Mouse (Mus musculus): ENCODE results near the gene Hspbp1. TPM values are rescaled to one million over a fixed set of nuclear protein-coding genes. Genes with fewer than 3 reads are reported as not detected.

Gene Hspbp1
- total and polyA plus RNA-seq, 3 experiments, result 29.7 to 35.0 (median 31.9) TPM

- intact Hi-C loops (cut with DNase I), result no loop called here
- Histone ChIP-seq H3K9ac (ENCODE audit: low read depth, low read length) (no peak overlapping the region), H3K36me3 (ENCODE audit: control insufficient read depth, insufficient read depth, low read length) (no peaks in the 10 kb centered on the region; the same call in 1 of the 2 replicates), H3K4me1 (ENCODE audit: control insufficient read depth, insufficient read depth, low read length) (no peaks in the 10 kb centered on the region), H3K79me2 (replicated peaks; ENCODE audit: control insufficient read depth, insufficient read depth, low read length) (no peaks in the 10 kb centered on the region), H3K27me3 (ENCODE audit: control insufficient read depth, insufficient read depth, low read length) (no peaks in the 10 kb centered on the region), H3K4me3 (no peak overlapping the region), H3K27ac (no peak overlapping the region)
- 84% methylated on average over 7 of the region's 7 CpGs for WGBS
- TF ChIP-seq EP300 (IDR thresholded peaks at IDR 0.05; ENCODE audit: insufficient read depth, low read depth, low read length) (no peak), CTCF (IDR thresholded peaks at IDR 0.05) (no peak), POLR2A (IDR thresholded peaks at IDR 0.05; ENCODE audit: insufficient read depth, low read depth, low read length) (no peak)
- no peak for DNase-seq
These were observed 9.7 kb downstream of the Hspbp1 start for GRCm38 (mm10) chr7:4675200-4675599.

- H3K27me3 ChIP-seq (ENCODE audit: control insufficient read depth, insufficient read depth, low read length), result no peaks in the 10 kb centered on the region
- H3K4me3 ChIP-seq, result no peak overlapping the region
- intact Hi-C loops (cut with DNase I), result no loop called here
- 86% methylated on average over 12 of the region's 12 CpGs for WGBS
- H3K9ac ChIP-seq (ENCODE audit: low read depth, low read length), result no peak overlapping the region
- H3K36me3 ChIP-seq (ENCODE audit: control insufficient read depth, insufficient read depth, low read length), result no peaks in the 10 kb centered on the region; the same call in 1 of the 2 replicates
- no peaks in the 10 kb centered on the region for H3K4me1 ChIP-seq (ENCODE audit: control insufficient read depth, insufficient read depth, low read length)
- TF ChIP-seq POLR2A (IDR thresholded peaks at IDR 0.05; ENCODE audit: insufficient read depth, low read depth, low read length) (no peak), EP300 (IDR thresholded peaks at IDR 0.05; ENCODE audit: insufficient read depth, low read depth, low read length) (no peak), CTCF (IDR thresholded peaks at IDR 0.05) (no peak)
- H3K27ac ChIP-seq, result no peak overlapping the region
- no peak for DNase-seq
- H3K79me2 ChIP-seq (replicated peaks; ENCODE audit: control insufficient read depth, insufficient read depth, low read length), result no peaks in the 10 kb centered on the region
These were observed 10.6 kb downstream of the Hspbp1 start for GRCm38 (mm10) chr7:4674114-4674731.

GRCm38 (mm10) chr7:4671956-4672355, 12.9 kb downstream of the Hspbp1 start:
- Histone ChIP-seq H3K4me1 (ENCODE audit: control insufficient read depth, insufficient read depth, low read length) (no peaks in the 10 kb centered on the region), H3K79me2 (replicated peaks; ENCODE audit: control insufficient read depth, insufficient read depth, low read length) (no peaks in the 10 kb centered on the region), H3K4me3 (no peak overlapping the region), H3K27ac (no peak overlapping the region), H3K36me3 (ENCODE audit: control insufficient read depth, insufficient read depth, low read length) (no peaks in the 10 kb centered on the region; the same call in 1 of the 2 replicates), H3K9ac (ENCODE audit: low read depth, low read length) (no peak overlapping the region), H3K27me3 (ENCODE audit: control insufficient read depth, insufficient read depth, low read length) (no peaks in the 10 kb centered on the region)
- DNase-seq, result no peak
- intact Hi-C loops (cut with DNase I), result no loop called here
- TF ChIP-seq POLR2A (IDR thresholded peaks at IDR 0.05; ENCODE audit: insufficient read depth, low read depth, low read length), result no peak
- no peak for TF ChIP-seq CTCF (IDR thresholded peaks at IDR 0.05)
- no peak for TF ChIP-seq EP300 (IDR thresholded peaks at IDR 0.05; ENCODE audit: insufficient read depth, low read depth, low read length)
- WGBS, result 76% methylated on average over 4 of the region's 4 CpGs

- DNase-seq, result no peak
- intact Hi-C loops (cut with DNase I), result no loop called here
- Histone ChIP-seq H3K79me2 (replicated peaks; ENCODE audit: control insufficient read depth, insufficient read depth, low read length) (no peaks in the 10 kb centered on the region), H3K4me1 (ENCODE audit: control insufficient read depth, insufficient read depth, low read length) (no peaks in the 10 kb centered on the region), H3K27me3 (ENCODE audit: control insufficient read depth, insufficient read depth, low read length) (no peaks in the 10 kb centered on the region), H3K9ac (ENCODE audit: low read depth, low read length) (no peak overlapping the region), H3K36me3 (ENCODE audit: control insufficient read depth, insufficient read depth, low read length) (no peaks in the 10 kb centered on the region), H3K27ac (no peak overlapping the region), H3K4me3 (no peak overlapping the region)
- WGBS, result 89% methylated on average over 8 of the region's 8 CpGs
- TF ChIP-seq POLR2A (IDR thresholded peaks at IDR 0.05; ENCODE audit: insufficient read depth, low read depth, low read length), result no peak
- no peak for TF ChIP-seq CTCF (IDR thresholded peaks at IDR 0.05)
- TF ChIP-seq EP300 (IDR thresholded peaks at IDR 0.05; ENCODE audit: insufficient read depth, low read depth, low read length), result no peak
These were observed 14.1 kb downstream of the Hspbp1 start for GRCm38 (mm10) chr7:4670655-4671255.

GRCm38 (mm10) chr7:4669156-4669555, 15.7 kb downstream of the Hspbp1 start:
- no peak overlapping the region for H3K27ac ChIP-seq
- H3K36me3 ChIP-seq (ENCODE audit: control insufficient read depth, insufficient read depth, low read length), result no peaks in the 10 kb centered on the region
- DNase-seq, result no peak
- H3K79me2 ChIP-seq (replicated peaks; ENCODE audit: control insufficient read depth, insufficient read depth, low read length), result no peaks in the 10 kb centered on the region
- TF ChIP-seq EP300 (IDR thresholded peaks at IDR 0.05; ENCODE audit: insufficient read depth, low read depth, low read length), result no peak
- no peak for TF ChIP-seq CTCF (IDR thresholded peaks at IDR 0.05)
- TF ChIP-seq POLR2A (IDR thresholded peaks at IDR 0.05; ENCODE audit: insufficient read depth, low read depth, low read length), result no peak
- no peak overlapping the region for H3K9ac ChIP-seq (ENCODE audit: low read depth, low read length)
- 95% methylated on average over 9 of the region's 9 CpGs for WGBS
- H3K27me3 ChIP-seq (ENCODE audit: control insufficient read depth, insufficient read depth, low read length), result no peaks in the 10 kb centered on the region
- no peak overlapping the region for H3K4me3 ChIP-seq
- no peaks in the 10 kb centered on the region for H3K4me1 ChIP-seq (ENCODE audit: control insufficient read depth, insufficient read depth, low read length)
- intact Hi-C loops (cut with DNase I), result loop anchor here (10.0 kb wide), 1 partner anchor 534 kb away; the partner anchor contains the start of gene Leng8

- no peaks in the 10 kb centered on the region for H3K79me2 ChIP-seq (replicated peaks; ENCODE audit: control insufficient read depth, insufficient read depth, low read length)
- 93% methylated on average over 8 of the region's 8 CpGs for WGBS
- intact Hi-C loops (cut with DNase I), result loop anchor here (10.0 kb wide), 1 partner anchor 534 kb away; the partner anchor contains the start of gene Leng8
- no peak for DNase-seq
- H3K4me3 ChIP-seq, result no peak overlapping the region
- H3K9ac ChIP-seq (ENCODE audit: low read depth, low read length), result no peak overlapping the region
- no peaks in the 10 kb centered on the region for H3K4me1 ChIP-seq (ENCODE audit: control insufficient read depth, insufficient read depth, low read length)
- TF ChIP-seq EP300 (IDR thresholded peaks at IDR 0.05; ENCODE audit: insufficient read depth, low read depth, low read length), result no peak
- no peak for TF ChIP-seq POLR2A (IDR thresholded peaks at IDR 0.05; ENCODE audit: insufficient read depth, low read depth, low read length)
- no peak for TF ChIP-seq CTCF (IDR thresholded peaks at IDR 0.05)
- H3K27ac ChIP-seq, result no peak overlapping the region
- no peaks in the 10 kb centered on the region for H3K27me3 ChIP-seq (ENCODE audit: control insufficient read depth, insufficient read depth, low read length)
- H3K36me3 ChIP-seq (ENCODE audit: control insufficient read depth, insufficient read depth, low read length), result no peaks in the 10 kb centered on the region
These were observed 16.4 kb downstream of the Hspbp1 start for GRCm38 (mm10) chr7:4668506-4668905.

All from heart, adult 2 months (tissue).